Mouse (Mus musculus) embryonic facial prominence, embryonic 11.5 days (tissue): ENCODE measurements around the gene Cdkn2b. TPM values are rescaled to one million over a fixed set of nuclear protein-coding genes. Genes with fewer than 3 reads are reported as not detected.

Source experiments
- ATAC-seq: fragments of 200-750 bp; cut with Nextera tagmentation; replicated peaks from 2 replicates; pipeline ENCODE4 v1.8.0; 2017; ENCODE audit warnings: low read depth; ENCODE audit not compliant: insufficient number of reproducible peaks, low FRiP score, low TSS enrichment
- DNase-seq: peaks from one replicate; pipeline ENCODE4 v3.0.0-alpha.2; 2015; ENCODE audit warnings: low spot score
- H3K27ac ChIP-seq: fragments of 300-500 bp; sonication (generic); replicated peaks from 2 replicates; pipeline ENCODE4 v1.5.1; 2014; ENCODE audit warnings: mild to moderate bottlenecking, low read depth, low read length, control low read depth
- H3K27me3 ChIP-seq: fragments of 300-500 bp; sonication (generic); 2 replicates; pipeline ENCODE4 v1.6.1; 2014; ENCODE audit warnings: mild to moderate bottlenecking, low read length, moderate library complexity, mixed read lengths; ENCODE audit not compliant: control insufficient read depth, insufficient read depth
- H3K36me3 ChIP-seq: fragments of 300-500 bp; sonication (generic); replicated peaks from 2 replicates; pipeline ENCODE4 v1.6.1; 2014; ENCODE audit warnings: low read depth, mild to moderate bottlenecking, low read length, moderate library complexity, mixed read lengths; ENCODE audit not compliant: control insufficient read depth, insufficient read depth
- H3K4me1 ChIP-seq: fragments of 300-500 bp; sonication (generic); 2 replicates; pipeline ENCODE4 v1.6.1; 2014; ENCODE audit warnings: low read length, mixed read lengths; ENCODE audit not compliant: control insufficient read depth, insufficient read depth
- H3K4me2 ChIP-seq: fragments of 300-500 bp; sonication (generic); 2 replicates; pipeline ENCODE4 v1.6.1; 2014; ENCODE audit warnings: low read depth, mild to moderate bottlenecking, control low read depth, low read length, moderate library complexity
- H3K4me3 ChIP-seq: fragments of 300-500 bp; sonication (generic); 2 replicates; pipeline ENCODE4 v1.5.1; 2014; ENCODE audit warnings: low read depth, low read length, control low read depth
- H3K9ac ChIP-seq: fragments of 300-500 bp; sonication (generic); replicated peaks from 2 replicates; pipeline ENCODE4 v1.6.1; 2014; ENCODE audit warnings: mild to moderate bottlenecking, control low read depth, low read length
- H3K9me3 ChIP-seq: fragments of 300-500 bp; sonication (generic); replicated peaks from 2 replicates; pipeline ENCODE4 v1.6.1; 2016; ENCODE audit warnings: mild to moderate bottlenecking, low read length, inconsistent platforms, mixed read lengths; ENCODE audit not compliant: control insufficient read depth
- WGBS: fragments of 180-500 bp; shearing (Covaris S2); extraction: QIAGEN DNeasy Blood & Tissue Kit; methylation state at CpG from one replicate; pipeline ENCODE4 v1.1.7; 2014; 5-methylcytosine and 5-hydroxymethylcytosine counted together
- polyA plus RNA-seq: library from polyadenylated mRNA; unstranded; fragments of >200 nt; fragmentation: Nextera tagmentation; extraction: Ambion mirVana; gene quantifications from 2 replicates; pipeline ENCODE4 v1.2.1, GENCODE M21; 2014

Cdkn2b gene
- polyA plus RNA-seq, 1 experiment from 2014 or later = 1.4 TPM

GRCm38 (mm10) chr4:89299721-89300120 is 11.1 kb downstream of the Cdkn2b start:
- H3K9ac ChIP-seq = no peak overlapping the region
- H3K4me3 ChIP-seq = no peak overlapping the region
- ATAC-seq = no peak
- no peaks in the 10 kb centered on the region; the same call in 1 of the 2 replicates for H3K4me1 ChIP-seq
- H3K36me3 ChIP-seq = no peaks in the 10 kb centered on the region
- WGBS = 3% methylated on average over 2 of the region's 2 CpGs
- H3K9me3 ChIP-seq = no peaks in the 10 kb centered on the region
- H3K27ac ChIP-seq = no peak overlapping the region
- no peak overlapping the region for H3K4me2 ChIP-seq
- DNase-seq = no peak
- H3K27me3 ChIP-seq = peaks cover 69% of the 10 kb centered on the region

- Histone ChIP-seq H3K27me3 (peaks cover 70% of the 10 kb centered on the region), H3K4me2 (peak overlapping the region; percentile 97), H3K36me3 (no peaks in the 10 kb centered on the region), H3K9me3 (no peaks in the 10 kb centered on the region), H3K4me3 (peak overlapping the region; percentile 50), H3K9ac (no peak overlapping the region), H3K4me1 (no peaks in the 10 kb centered on the region; the same call in 1 of the 2 replicates), H3K27ac (no peak overlapping the region)
- WGBS = under 1% methylated on average over 31 of the region's 31 CpGs
- DNase-seq (no peak), ATAC-seq (peak; percentile 34; the same call in 1 of the 2 replicates)
Observed at GRCm38 (mm10) chr4:89295441-89296220, 15.2 kb downstream of the Cdkn2b start.

GRCm38 (mm10) chr4:89294486-89295440 is 16.1 kb downstream of the Cdkn2b start, which contains the start of gene Cdkn2a:
Gene Cdkn2a, minus strand, starts transcription at chr4:89294653.
- peak; percentile 64 for DNase-seq
- Histone ChIP-seq H3K36me3 (no peaks in the 10 kb centered on the region), H3K4me3 (peak within 1 kb of the TSS; percentile 50), H3K27me3 (peaks cover 75% of the 10 kb centered on the region), H3K4me2 (peak within 1 kb of the TSS; percentile 97), H3K4me1 (no peaks in the 10 kb centered on the region; the same call in 1 of the 2 replicates), H3K27ac (no peak within 1 kb of the TSS), H3K9ac (peak within 1 kb of the TSS; percentile 25; the same call in 1 of the 2 replicates), H3K9me3 (no peaks in the 10 kb centered on the region)
- ATAC-seq = peak; percentile 82
- under 1% methylated on average over 104 of the region's 117 CpGs for WGBS

- peak overlapping the region; percentile 50 for H3K4me3 ChIP-seq
- H3K4me2 ChIP-seq = peak overlapping the region; percentile 97
- peaks cover 75% of the 10 kb centered on the region for H3K27me3 ChIP-seq
- ATAC-seq (peak; percentile 12; the same call in 1 of the 2 replicates), DNase-seq (no peak)
- no peak overlapping the region for H3K27ac ChIP-seq
- H3K36me3 ChIP-seq = no peaks in the 10 kb centered on the region
- H3K4me1 ChIP-seq = no peaks in the 10 kb centered on the region; the same call in 1 of the 2 replicates
- 1% methylated on average over 26 of the region's 26 CpGs for WGBS
- no peak overlapping the region for H3K9ac ChIP-seq
- no peaks in the 10 kb centered on the region for H3K9me3 ChIP-seq
Observed at GRCm38 (mm10) chr4:89294091-89294485, 16.8 kb downstream of the Cdkn2b start.

- Histone ChIP-seq H3K9me3 (no peaks in the 10 kb centered on the region), H3K27ac (no peak overlapping the region), H3K4me1 (no peaks in the 10 kb centered on the region; the same call in 1 of the 2 replicates), H3K36me3 (no peaks in the 10 kb centered on the region), H3K27me3 (peaks cover 79% of the 10 kb centered on the region), H3K4me2 (no peak overlapping the region), H3K4me3 (no peak overlapping the region), H3K9ac (no peak overlapping the region)
- no peak for DNase-seq
- WGBS = 2% methylated on average over 7 of the region's 7 CpGs
- no peak for ATAC-seq
Observed at GRCm38 (mm10) chr4:89293516-89293915, 17.3 kb downstream of the Cdkn2b start.

- WGBS = 3% methylated on average over 4 of the region's 4 CpGs
Observed at GRCm38 (mm10) chr4:89289028-89289427, 21.8 kb downstream of the Cdkn2b start.

GRCm38 (mm10) chr4:89286566-89286965 is 24.3 kb downstream of the Cdkn2b start:
- 0% methylated on average over 1 of the region's 1 CpGs for WGBS
- DNase-seq = no peak
- no peaks in the 10 kb centered on the region for H3K4me1 ChIP-seq
- ATAC-seq = no peak
- H3K9ac ChIP-seq = no peak overlapping the region
- H3K4me2 ChIP-seq = no peak overlapping the region
- no peaks in the 10 kb centered on the region for H3K9me3 ChIP-seq
- H3K27me3 ChIP-seq = peaks cover 55% of the 10 kb centered on the region
- H3K36me3 ChIP-seq = no peaks in the 10 kb centered on the region
- no peak overlapping the region for H3K27ac ChIP-seq
- no peak overlapping the region for H3K4me3 ChIP-seq

More at GRCm38 (mm10) chr4:89289028-89289427, 21.8 kb downstream of the Cdkn2b start:
- Histone ChIP-seq H3K4me1 (no peaks in the 10 kb centered on the region; the same call in 1 of the 2 replicates), H3K9me3 (no peaks in the 10 kb centered on the region), H3K9ac (no peak overlapping the region), H3K27me3 (peaks cover 55% of the 10 kb centered on the region), H3K4me3 (no peak overlapping the region), H3K27ac (no peak overlapping the region), H3K36me3 (no peaks in the 10 kb centered on the region), H3K4me2 (no peak overlapping the region)
- DNase-seq (no peak), ATAC-seq (no peak)
